Mouse (Mus musculus): ENCODE data around the gene Pdhb.
"Not testable (repeated sequence)": the region's sequence is repeated elsewhere in the genome, so short reads cannot be mapped to it uniquely, and the experiment has no call there.

The Pdhb gene

GRCm38 (mm10) chr14:8135130-8135529, 37.7 kb downstream of the Pdhb start:
- no peak for DNase-seq (ENCODE audit: low spot score in 2 of 2)

DNA sequence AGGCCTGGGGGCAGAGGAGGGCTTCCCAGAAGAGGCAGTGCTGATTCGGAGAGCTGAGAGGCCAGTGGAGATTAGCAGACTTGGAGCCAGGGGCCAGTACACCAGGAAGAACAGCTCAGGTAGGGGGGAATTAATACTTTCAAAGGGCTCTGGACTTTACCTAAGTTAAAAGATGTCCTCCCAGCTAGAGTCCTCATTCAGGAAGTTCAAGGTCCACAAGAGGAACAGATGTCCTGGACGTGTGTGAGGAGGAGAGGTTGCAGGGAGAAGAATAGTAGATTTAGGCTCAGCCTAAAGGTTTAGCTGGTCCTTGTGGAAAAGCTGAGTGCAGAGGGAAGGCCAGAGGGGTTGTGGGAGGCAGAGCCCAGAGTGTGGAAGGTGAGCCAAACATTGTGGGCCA, 38.6 kb downstream of the Pdhb start:
- no peak for DNase-seq (ENCODE audit: low spot score in 2 of 2)

GRCm38 (mm10) chr14:8132789-8133188, 40.0 kb downstream of the Pdhb start:
- no peak for DNase-seq (ENCODE audit: low spot score in 2 of 2)

GRCm38 (mm10) chr14:8127971-8128370, 44.9 kb downstream of the Pdhb start:
- peak in 1 of 2 experiments; percentile 26 for DNase-seq (ENCODE audit: low spot score in 2 of 2)

GRCm38 (mm10) chr14:8124046-8124881, 48.6 kb downstream of the Pdhb start:
- DNase-seq (ENCODE audit: low spot score in 2 of 2), result no peak

DNA sequence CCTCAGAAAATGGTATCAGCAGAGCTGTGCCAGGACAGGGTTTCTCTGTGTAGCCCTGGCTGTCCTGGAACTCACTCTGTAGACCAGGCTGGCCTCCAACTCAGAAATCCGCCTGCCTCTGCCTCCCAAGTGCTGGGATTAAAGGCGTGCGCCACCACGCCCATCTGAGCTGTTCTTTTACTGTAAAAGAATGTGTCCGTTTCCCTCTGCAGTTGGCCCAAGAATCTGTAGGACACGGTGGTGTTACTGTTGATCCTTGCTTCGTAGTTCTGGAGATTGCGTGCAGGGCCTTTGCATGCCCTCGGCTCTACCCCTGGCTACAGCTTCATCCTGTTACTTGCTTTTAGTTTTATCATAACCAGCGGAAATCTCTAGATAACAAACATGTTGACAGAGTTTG, 49.2 kb downstream of the Pdhb start:
- not testable (repeated sequence) for DNase-seq (ENCODE audit: low spot score in 2 of 2)

GRCm38 (mm10) chr14:8123141-8123540, 49.7 kb downstream of the Pdhb start:
- no peak for DNase-seq (ENCODE audit: low spot score in 2 of 2)

GRCm38 (mm10) chr14:8119904-8120303, 52.9 kb downstream of the Pdhb start:
- DNase-seq (ENCODE audit: low spot score in 2 of 2), result no peak

- DNase-seq (ENCODE audit: low spot score in 2 of 2), result no peak
Observed at GRCm38 (mm10) chr14:8119454-8119853, 53.4 kb downstream of the Pdhb start.

DNA sequence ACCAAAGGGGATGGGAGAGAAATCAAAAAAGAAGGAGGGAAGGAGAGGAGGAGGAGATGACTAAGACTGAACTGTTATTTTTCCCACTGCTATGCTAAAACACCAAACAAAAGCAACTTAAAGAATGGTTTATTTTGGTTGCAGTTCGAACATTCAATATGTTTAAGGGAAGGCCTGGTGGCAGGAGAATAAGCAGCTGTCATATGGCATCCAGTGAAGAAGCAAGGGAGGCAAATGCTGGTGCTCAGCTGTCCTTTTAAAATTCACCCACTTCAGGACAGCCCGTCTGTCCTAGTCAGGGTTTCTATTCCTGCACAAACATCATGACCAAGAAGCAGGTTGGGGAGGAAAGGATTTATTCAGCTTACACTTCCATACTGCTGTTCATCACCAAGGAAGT, 55.5 kb downstream of the Pdhb start:
- DNase-seq (ENCODE audit: low spot score in 2 of 2), result no peak

Data from spleen, postnatal 4 days (tissue).